Mouse (Mus musculus) lung, adult 18-20 months (tissue): ENCODE data around the gene Gdpgp1.

Source experiments
- DNase-seq, 2 experiments: peaks; one replicate each; pipeline ENCODE4 v3.0.0; 2022; ENCODE audit warnings: mixed read lengths in 2 of 2

Gdpgp1 gene

DNA sequence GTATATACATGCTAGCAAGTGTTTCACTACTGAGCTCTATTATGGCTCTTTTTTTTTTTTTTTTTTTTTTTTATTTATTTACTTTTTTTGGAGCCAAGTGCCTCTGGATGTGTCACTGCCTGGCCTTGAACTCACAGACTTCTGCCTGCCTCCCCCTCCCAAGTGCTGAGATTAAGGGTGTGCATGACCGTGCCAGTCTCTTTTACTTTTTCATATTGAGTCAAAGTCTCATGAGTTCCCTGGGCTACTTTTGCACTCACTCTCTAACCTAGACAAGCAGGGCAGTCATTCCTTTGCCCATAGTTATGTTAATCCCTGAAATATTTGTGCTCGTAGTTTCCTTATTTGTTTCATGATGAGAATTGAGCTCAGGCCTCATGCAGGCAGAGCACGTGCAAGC is 49.0 kb downstream of the Gdpgp1 start:
- no peak for DNase-seq

DNA sequence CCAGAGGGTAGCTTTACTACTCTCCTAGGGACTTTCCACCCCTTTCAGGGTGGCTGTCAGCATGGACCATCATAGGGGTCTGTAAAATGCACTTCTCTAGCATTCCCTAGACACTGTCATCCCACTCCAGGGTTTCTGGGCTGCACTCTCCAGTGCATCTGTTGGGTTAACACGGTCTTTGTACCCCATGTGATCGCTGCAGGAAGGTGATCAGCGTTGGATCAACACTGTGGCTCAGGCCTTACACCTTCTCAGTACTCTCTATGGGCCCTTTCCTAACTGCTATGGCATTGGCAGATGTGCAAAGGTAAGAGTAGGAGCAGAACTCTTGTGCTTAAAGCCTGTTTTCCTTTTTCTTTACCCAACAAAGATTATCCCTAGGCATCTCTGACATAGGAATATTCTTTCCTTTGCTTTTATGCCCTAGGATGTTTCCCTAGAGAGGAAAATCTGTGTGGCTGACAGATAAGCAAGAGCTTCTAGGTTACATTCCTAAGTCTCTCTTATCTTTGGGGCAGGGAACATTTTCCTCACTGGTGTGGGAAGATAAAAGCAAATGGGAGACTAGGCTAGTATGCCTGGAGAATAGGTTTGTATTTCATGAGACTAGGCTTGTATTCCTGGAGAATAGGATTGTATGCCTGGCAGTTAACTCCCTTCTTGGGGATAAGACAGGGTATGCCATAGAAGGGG is 50.7 kb downstream of the Gdpgp1 start:
- DNase-seq, result no peak

DNA sequence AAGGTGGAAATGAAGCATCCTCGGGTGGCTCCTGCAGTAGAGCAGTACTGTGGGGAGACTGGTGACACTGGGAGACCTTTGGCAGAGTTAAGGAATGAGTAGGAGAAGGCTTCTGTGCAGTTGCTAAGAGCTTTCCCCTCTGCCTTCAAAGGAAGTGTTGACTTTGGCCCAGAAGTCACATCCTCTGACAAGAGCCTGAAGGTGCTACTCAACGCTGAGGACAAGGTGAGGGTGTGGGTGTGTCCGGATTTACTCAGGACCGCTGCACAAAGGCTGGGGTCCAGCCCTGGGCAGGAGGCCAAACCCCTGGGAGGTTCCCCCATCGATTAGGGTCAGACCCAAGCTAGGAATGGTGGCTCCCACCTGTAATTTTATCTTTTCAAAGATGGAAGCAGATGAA is 51.7 kb downstream of the Gdpgp1 start:
- peak; percentile 64 to 77 for DNase-seq

DNA sequence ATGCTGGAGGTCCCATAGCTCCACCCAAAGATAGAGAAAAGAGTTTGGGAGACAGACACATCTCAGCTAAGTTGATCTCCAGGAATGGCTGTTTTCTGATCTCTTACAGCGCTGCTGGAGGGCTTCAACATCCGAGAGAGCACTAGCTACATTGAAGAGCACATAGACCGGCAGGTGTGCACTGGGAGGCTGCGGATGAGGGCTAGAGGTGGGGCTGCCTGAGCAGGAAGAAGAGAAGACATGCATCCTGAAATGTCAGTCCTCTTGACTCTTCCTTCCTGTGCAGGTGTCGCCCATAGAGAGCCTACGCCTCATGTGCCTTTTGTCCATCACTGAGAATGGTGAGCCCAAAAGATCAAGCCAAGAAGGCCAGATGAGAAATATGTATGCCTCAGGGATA is 53.1 kb downstream of the Gdpgp1 start:
- no peak for DNase-seq

DNA sequence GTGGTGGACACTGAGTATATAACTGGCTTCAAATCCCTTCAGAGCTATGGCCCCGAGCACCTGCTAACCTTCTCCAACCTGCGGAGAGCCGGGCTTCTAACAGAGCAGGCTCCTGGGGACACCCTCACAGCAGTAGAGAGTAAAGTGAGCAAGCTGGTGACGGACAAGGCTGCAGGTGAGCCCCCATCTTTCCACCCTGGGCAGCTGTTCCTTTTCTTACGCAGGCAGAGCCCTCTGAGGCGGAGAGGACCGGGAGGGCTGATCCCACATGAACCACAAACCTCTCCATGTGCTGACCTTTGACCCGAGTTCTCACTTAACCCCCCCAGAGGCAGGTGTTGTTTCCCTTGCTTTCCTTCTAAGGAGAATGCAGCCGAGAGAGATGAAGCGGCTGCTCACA is 55.1 kb downstream of the Gdpgp1 start:
- no peak for DNase-seq
